Mouse (Mus musculus) heart, postnatal 4 days (tissue): ENCODE data around the gene Rora. TPM values are rescaled to one million over a fixed set of nuclear protein-coding genes. Genes with fewer than 3 reads are reported as not detected.
A peak's percentile ranks its signal among the peaks of the same experiment; 100 is the strongest.
"Not testable (repeated sequence)": the region's sequence is repeated elsewhere in the genome, so short reads cannot be mapped to it uniquely, and the experiment has no call there.

Source experiments
- DNase-seq: peaks from one replicate; pipeline ENCODE4 v3.0.0; 2021
- total RNA-seq, 2 experiments: library from RNA; stranded (reverse); gene quantifications; 2 replicates each; pipeline ENCODE4 v1.2.3; 2021

The Rora gene
- total RNA-seq, 2 experiments from 2014 or later, result 17.0 to 18.1 TPM

GRCm38 (mm10) chr9:69092119-69093013 is 438.8 kb downstream of the Rora start:
- peak; percentile 90 for DNase-seq

- DNase-seq, result not testable (repeated sequence)
Measured at GRCm38 (mm10) chr9:69100153-69100756, 446.7 kb downstream of the Rora start.

GRCm38 (mm10) chr9:69104321-69104720 is 450.7 kb downstream of the Rora start:
- no peak for DNase-seq

- DNase-seq, result no peak
Measured at GRCm38 (mm10) chr9:69109618-69110300, 456.2 kb downstream of the Rora start.

- DNase-seq, result no peak
Measured at GRCm38 (mm10) chr9:69110301-69110674, 456.7 kb downstream of the Rora start.

GRCm38 (mm10) chr9:69110706-69111105 is 457.1 kb downstream of the Rora start:
- no peak for DNase-seq

GRCm38 (mm10) chr9:69111539-69111938 is 458.0 kb downstream of the Rora start:
- DNase-seq, result no peak

GRCm38 (mm10) chr9:69114429-69114984 is 460.9 kb downstream of the Rora start:
- no peak for DNase-seq

- no peak for DNase-seq
Measured at GRCm38 (mm10) chr9:69116740-69117139, 463.2 kb downstream of the Rora start.

GRCm38 (mm10) chr9:69121117-69121740 is 467.6 kb downstream of the Rora start:
- peak; percentile 47 for DNase-seq

GRCm38 (mm10) chr9:69125011-69125786 is 471.6 kb downstream of the Rora start:
- DNase-seq, result peak; percentile 63

GRCm38 (mm10) chr9:69125787-69126161 is 472.2 kb downstream of the Rora start:
- DNase-seq, result no peak

- no peak for DNase-seq
Measured at GRCm38 (mm10) chr9:69126595-69126994, 473.0 kb downstream of the Rora start.

- DNase-seq, result no peak
Measured at GRCm38 (mm10) chr9:69128335-69128734, 474.7 kb downstream of the Rora start.

GRCm38 (mm10) chr9:69132995-69133394 is 479.4 kb downstream of the Rora start:
- DNase-seq, result no peak

GRCm38 (mm10) chr9:69133696-69134095 is 480.1 kb downstream of the Rora start:
- DNase-seq, result peak; percentile 38

- DNase-seq, result peak; percentile 50
Measured at GRCm38 (mm10) chr9:69134604-69135003, 481.0 kb downstream of the Rora start.

GRCm38 (mm10) chr9:69136821-69137220 is 483.2 kb downstream of the Rora start:
- no peak for DNase-seq

GRCm38 (mm10) chr9:69137398-69137797 is 483.8 kb downstream of the Rora start:
- DNase-seq, result no peak

- DNase-seq, result no peak
Measured at GRCm38 (mm10) chr9:69140144-69140543, 486.6 kb downstream of the Rora start.

GRCm38 (mm10) chr9:69141859-69142258 is 488.3 kb downstream of the Rora start:
- no peak for DNase-seq

- DNase-seq, result no peak
Measured at GRCm38 (mm10) chr9:69146937-69147336, 493.4 kb downstream of the Rora start.
